Mouse (Mus musculus) A20 (cell line): ENCODE results near the gene Rasgrp2.
A peak's percentile ranks its signal among the peaks of the same experiment; 100 is the strongest.

Experiments used
- DNase-seq: peaks from one replicate; pipeline ENCODE4 v3.0.0-alpha.2; 2011; ENCODE audit warnings: low read depth, low spot score

Gene Rasgrp2

GRCm38 (mm10) chr19:6382323-6382924, 16.7 kb upstream of the Rasgrp2 start:
- no peak for DNase-seq

GRCm38 (mm10) chr19:6383470-6383869, 15.7 kb upstream of the Rasgrp2 start:
- DNase-seq = no peak

- no peak for DNase-seq
These were observed 15.0 kb upstream of the Rasgrp2 start, which contains the start of gene Pygm for GRCm38 (mm10) chr19:6384128-6384527. TSS of gene Pygm (plus strand) at chr19:6384399.

DNA sequence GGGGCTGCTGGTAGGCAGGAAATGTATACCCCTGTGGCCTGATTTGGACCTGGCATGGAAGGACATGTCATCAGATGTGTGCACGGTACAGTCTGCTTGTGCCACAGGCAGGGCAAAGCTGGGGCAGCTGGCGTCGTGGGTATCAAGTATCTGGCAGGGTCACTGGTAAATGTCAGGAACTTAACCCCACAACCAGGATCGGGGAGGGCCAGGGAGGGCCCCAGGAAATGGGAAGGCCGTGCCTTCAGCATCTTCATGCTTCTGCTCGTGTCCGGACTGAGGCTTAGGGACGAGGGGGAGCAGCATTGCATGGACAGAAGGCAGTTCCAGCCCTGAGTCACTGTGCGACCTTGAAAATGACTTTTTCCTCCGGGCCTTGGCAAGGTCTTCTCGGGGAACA, 14.2 kb upstream of the Rasgrp2 start:
- DNase-seq = no peak

GRCm38 (mm10) chr19:6385419-6385818, 13.7 kb upstream of the Rasgrp2 start:
- DNase-seq = no peak

DNA sequence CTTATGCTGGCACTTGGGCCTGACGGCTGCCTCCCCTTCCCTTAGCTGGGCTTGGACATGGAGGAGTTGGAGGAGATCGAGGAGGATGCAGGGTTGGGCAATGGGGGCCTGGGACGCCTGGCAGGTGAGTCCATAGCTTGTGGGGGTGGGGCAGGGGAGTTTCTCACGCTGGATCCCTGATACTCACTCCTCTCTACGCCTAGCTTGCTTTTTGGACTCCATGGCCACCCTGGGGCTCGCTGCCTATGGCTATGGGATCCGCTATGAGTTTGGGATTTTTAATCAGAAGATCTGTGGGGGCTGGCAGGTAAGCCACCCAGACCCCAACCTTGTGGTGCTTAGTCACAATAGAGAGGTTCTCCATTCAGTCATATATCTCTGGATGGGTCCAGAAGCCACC, 13.3 kb upstream of the Rasgrp2 start:
- DNase-seq = no peak

DNA sequence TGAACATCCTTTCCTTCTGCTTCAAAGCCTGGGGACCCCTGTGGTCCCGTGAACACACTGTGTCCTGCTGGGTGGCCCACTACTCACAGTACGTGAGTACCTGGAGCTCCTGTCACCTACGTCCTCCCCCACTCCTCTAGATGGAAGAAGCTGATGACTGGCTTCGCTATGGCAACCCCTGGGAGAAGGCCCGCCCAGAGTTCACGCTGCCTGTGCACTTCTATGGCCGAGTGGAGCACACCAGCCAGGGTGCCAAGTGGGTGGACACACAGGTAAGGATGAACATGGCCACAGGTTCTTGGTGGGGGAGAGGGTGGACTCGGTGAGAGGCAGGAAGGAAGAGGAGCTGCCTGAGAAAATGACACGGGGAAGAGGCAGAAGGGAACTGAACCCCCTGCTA, 12.9 kb upstream of the Rasgrp2 start:
- DNase-seq = no peak

DNA sequence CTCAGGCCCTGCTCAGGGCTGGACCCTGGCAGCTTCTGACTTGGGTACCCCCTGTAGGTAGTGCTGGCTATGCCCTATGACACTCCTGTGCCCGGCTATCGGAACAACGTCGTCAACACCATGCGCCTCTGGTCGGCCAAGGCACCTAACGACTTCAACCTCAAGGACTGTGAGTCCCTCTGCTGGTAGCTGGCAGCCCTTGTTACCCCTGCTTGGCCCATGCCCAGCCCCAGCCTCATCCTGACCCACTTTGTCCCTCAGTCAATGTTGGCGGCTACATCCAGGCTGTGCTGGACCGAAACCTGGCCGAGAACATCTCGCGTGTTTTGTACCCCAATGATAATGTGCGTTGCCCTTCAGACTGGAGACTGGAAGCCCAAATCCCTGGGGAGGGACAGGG, 11.1 kb upstream of the Rasgrp2 start:
- no peak for DNase-seq

GRCm38 (mm10) chr19:6389803-6390202, 9.3 kb upstream of the Rasgrp2 start:
- DNase-seq = no peak

DNA sequence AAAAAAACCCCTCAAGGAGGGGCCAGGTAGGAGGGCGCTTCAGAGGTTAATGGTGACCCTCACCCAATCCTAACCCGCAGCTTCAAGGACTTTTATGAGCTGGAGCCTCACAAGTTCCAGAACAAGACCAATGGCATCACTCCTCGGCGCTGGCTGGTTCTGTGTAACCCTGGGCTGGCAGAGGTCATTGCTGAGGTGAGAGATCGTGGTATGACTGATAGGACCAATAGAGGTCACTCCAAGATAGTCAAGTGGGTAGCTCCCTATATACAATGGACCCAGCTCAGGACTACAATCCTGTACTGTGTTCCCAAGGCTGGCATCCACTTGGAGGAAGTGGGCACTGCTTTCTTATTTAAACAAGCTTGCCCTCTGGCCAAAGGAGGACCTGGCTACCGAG, 8.9 kb upstream of the Rasgrp2 start:
- no peak for DNase-seq

DNA sequence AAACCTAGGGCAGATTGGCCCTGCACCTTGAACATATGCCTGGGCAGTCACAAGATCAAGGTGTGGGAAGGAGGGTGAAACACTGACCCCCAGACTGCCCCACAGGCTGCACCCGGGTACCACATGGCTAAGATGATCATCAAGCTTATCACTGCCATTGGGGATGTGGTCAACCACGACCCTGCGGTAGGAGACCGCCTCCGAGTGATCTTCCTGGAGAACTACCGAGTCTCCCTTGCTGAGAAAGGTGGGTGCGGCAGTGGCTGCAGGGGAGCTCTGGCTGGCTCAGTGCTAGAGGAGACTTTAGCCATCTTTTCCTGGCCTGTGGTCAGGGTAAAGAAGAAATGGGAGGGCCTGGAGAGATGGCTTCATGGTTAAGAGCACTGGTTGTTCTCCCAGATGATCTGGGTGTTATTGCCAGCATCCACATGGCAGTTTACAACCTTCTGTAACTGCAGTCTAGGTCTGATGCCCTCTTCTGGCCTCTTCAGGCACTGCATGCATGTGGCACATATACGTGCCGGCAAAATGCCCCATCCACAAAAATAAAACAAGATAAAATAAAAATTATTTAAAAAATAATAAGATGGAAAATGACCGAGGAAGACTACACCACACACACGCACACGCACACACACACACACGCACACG, 6.3 kb upstream of the Rasgrp2 start:
- peak; percentile 43 for DNase-seq

- DNase-seq = no peak
These were observed 5.5 kb upstream of the Rasgrp2 start for GRCm38 (mm10) chr19:6393637-6394036.

- DNase-seq = no peak
These were observed 2.9 kb upstream of the Rasgrp2 start for GRCm38 (mm10) chr19:6396237-6396636.

- no peak for DNase-seq
These were observed 1.4 kb upstream of the Rasgrp2 start for GRCm38 (mm10) chr19:6397582-6398249.

DNA sequence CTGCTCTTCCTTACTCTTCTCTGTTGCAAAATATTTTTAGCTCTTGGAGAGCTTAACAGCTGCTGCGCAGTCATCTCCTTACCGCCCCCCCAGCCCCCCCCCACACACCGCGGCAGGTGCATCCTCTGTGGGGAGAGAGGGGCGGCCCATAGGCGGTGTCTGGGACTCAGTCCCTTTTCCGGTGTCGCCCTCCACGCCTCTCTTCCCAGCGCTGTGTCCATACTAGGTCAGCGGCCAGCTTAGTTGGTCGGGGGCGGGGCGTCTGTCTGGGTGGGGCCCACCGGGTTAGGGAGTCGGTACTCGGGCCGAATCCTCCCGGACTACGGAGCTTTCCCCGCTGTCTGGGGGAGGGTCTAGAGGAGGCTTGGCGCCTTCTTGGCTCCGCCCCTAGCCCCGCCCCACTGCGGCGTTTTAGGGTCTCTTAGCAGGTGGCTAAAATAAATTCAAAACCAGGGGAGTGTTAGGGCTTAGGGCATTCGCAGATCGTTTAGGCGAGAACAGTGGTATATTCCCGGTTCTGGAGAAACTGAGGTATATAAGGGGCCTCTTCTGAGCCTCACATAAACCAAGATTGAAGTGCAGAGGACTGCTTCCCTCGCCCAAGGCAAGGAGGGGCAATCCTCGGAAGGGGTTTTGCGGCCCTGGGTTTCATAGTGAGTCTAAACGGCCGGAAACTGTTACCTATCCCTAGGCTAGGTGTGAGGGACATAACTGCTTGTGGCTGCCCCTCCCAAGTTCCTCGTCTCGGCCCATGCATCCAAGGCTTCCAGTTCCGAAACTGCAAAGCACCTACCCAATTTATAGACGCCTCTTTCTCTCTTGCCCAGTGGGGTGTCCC, 474 bp upstream of the Rasgrp2 start:
- DNase-seq = peak; percentile 94

DNA sequence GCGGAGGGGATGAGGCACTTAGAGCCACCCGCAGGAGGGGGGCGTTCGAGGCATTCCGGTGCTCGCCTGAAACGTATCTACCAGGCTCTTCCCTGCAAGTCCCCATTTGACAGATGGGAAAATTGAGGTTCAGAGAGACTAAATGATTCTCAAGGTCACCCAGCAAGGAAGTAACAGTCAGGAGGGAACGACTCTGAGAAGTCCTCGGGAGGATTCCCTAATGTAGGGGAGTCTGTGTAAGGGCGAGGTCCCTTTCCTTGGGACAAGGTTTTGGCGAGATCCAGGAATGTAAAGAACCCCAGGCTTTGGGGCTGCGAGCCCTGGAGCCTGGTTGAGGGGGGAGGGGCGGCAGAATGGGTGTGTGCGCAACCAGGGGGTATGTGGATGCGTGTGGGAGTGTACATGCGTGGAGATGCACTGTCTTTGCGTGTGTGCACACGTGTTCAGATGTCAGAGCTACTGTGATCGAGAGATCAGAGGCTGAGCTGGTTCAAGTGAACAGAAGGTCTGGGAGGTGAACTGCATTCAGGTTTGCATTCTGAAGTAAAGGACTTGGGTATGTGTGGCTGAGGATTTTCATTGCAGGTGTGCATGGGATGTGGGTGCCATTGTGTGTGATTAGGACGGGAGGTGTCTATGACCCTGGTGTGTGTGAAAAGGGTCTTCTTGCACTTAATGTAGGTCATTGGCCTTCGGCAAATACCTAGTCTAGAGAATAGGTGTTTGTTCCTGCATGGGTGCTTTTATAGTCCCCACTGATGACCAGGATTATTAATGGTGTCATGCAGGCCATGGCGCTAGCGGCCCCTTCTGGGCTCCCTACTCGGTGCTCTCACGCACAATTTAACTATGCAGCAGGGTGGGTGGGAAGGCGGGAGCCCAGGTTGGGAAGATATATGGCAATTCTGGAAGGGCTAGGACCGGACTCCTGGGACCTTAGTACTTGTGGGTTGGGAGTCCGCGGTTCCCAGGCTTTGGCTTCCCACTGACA, 1.3 kb downstream of the Rasgrp2 start:
- peak; percentile 72 for DNase-seq

DNA sequence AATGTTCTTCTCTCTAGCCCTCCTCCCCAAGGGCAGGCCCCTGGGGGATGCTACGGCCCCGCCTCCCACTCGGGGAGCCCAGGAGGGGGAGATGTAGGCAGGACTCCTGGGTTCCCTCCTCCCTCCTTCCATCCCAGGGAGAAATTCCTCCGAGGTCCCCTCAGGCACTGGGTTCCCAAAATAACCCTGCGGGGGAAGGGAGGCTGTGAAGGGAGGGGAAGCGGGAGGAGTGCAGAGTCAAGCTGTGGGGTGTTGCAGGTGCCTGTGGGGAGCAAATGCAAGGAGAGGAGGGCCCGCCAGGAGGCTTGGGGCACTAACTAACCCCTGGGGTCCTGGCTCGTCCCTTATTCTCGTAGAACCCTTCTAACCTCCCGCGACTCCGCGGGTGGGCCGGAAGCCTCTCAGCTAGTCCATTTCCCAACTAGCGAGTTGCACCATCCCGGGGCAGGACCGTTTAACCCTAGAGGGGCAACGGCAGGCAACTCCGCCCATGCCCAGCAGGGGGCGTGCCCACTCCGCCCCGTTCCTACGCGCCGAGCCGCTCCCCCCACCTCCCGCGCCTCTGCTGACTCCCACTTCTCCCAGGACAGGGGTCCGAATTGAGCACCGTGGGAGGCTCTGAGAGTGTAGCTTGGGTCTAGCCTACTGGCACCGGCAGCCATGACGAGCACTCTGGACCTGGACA, 2.1 kb downstream of the Rasgrp2 start:
- peak; percentile 86 for DNase-seq

GRCm38 (mm10) chr19:6401951-6402350, 2.8 kb downstream of the Rasgrp2 start:
- DNase-seq = no peak

GRCm38 (mm10) chr19:6403869-6404268, 4.7 kb downstream of the Rasgrp2 start:
- DNase-seq = no peak

- no peak for DNase-seq
These were observed 6.3 kb downstream of the Rasgrp2 start for GRCm38 (mm10) chr19:6405433-6405832.
